Mouse (Mus musculus) myocyte (in vitro differentiated cells): ENCODE data around the gene 1600002K03Rik. TPM values are rescaled to one million over a fixed set of nuclear protein-coding genes. Genes with fewer than 3 reads are reported as not detected.

Experiments
- H3K27me3 ChIP-seq: one replicate; pipeline ENCODE4 v1.6.1; 2011; ENCODE audit not compliant: control insufficient read depth, insufficient read depth, insufficient read length
- H3K36me3 ChIP-seq: one replicate; pipeline ENCODE4 v1.6.1; 2011; ENCODE audit not compliant: control insufficient read depth, insufficient read depth
- H3K4me2 ChIP-seq: one replicate; pipeline ENCODE4 v1.6.1; 2011; ENCODE audit warnings: low read depth, control low read depth
- H3K4me3 ChIP-seq: one replicate; pipeline ENCODE4 v1.5.1; 2011; ENCODE audit warnings: mild to moderate bottlenecking, control low read depth, moderate library complexity
- H3K79me2 ChIP-seq: one replicate; pipeline ENCODE4 v1.6.1; 2011; ENCODE audit not compliant: control insufficient read depth, insufficient read depth
- H3ac ChIP-seq: one replicate; pipeline ENCODE4 v1.6.1; 2011; ENCODE audit not compliant: control insufficient read depth, insufficient read length
- CEBPB ChIP-seq: IDR thresholded peaks from 2 replicates; pipeline ENCODE4 v1.6.1; 2011; ENCODE audit warnings: mild to moderate bottlenecking, moderate library complexity; ENCODE audit not compliant: poor library complexity, insufficient read depth, severe bottlenecking
- E2F4 ChIP-seq: IDR thresholded peaks from one replicate; pipeline ENCODE4 v1.6.1; 2011; ENCODE audit warnings: mild to moderate bottlenecking, control low read depth, moderate library complexity; ENCODE audit not compliant: insufficient read depth
- MYOD1 ChIP-seq, 3 experiments: IDR thresholded peaks; one replicate each; pipeline ENCODE4 v1.6.1; 2011; ENCODE audit warnings: control low read depth in 2 of 3, low read depth in 2 of 3, mild to moderate bottlenecking in 2 of 3, moderate library complexity in 1 of 3; ENCODE audit not compliant: insufficient read length in 2 of 3, control insufficient read depth in 1 of 3
- MYOG ChIP-seq, 3 experiments: IDR thresholded peaks; one replicate each; pipeline ENCODE4 v1.6.1; 2011; ENCODE audit warnings: control low read depth in 2 of 3, low read depth in 2 of 3, mild to moderate bottlenecking in 2 of 3; ENCODE audit not compliant: insufficient read length in 2 of 3, control insufficient read depth in 1 of 3, insufficient read depth in 1 of 3
- POLR2A ChIP-seq: IDR thresholded peaks from one replicate; pipeline ENCODE4 v1.6.1; 2011; ENCODE audit warnings: low read depth, mild to moderate bottlenecking, control low read depth, moderate library complexity; ENCODE audit not compliant: insufficient read length
- POLR2AphosphoS2 ChIP-seq: IDR thresholded peaks from one replicate; pipeline ENCODE4 v1.6.1; 2011; ENCODE audit warnings: low read depth, control low read depth; ENCODE audit not compliant: insufficient read length
- REST ChIP-seq: IDR thresholded peaks from one replicate; pipeline ENCODE4 v1.6.1; 2011; ENCODE audit warnings: mild to moderate bottlenecking, control low read depth, moderate library complexity; ENCODE audit not compliant: insufficient read depth, insufficient read length
- SRF ChIP-seq: IDR thresholded peaks from one replicate; pipeline ENCODE4 v1.6.1; 2011; ENCODE audit warnings: low read depth; ENCODE audit not compliant: control insufficient read depth, insufficient read length
- TCF12 ChIP-seq: IDR thresholded peaks from one replicate; pipeline ENCODE4 v1.6.1; 2011; ENCODE audit warnings: mild to moderate bottlenecking, control low read depth; ENCODE audit not compliant: poor library complexity, insufficient read depth, severe bottlenecking
- USF1 ChIP-seq: IDR thresholded peaks from one replicate; pipeline ENCODE4 v1.6.1; 2011; ENCODE audit warnings: low read depth, mild to moderate bottlenecking, control low read depth, moderate library complexity
- polyA plus RNA-seq: library from polyadenylated mRNA; unstranded; fragments of >200 nt; fragmentation: generic; extraction: Trizol; gene quantifications from one replicate; pipeline ENCODE4 v1.2.1, GENCODE M21; 2012; ENCODE audit warnings: missing spikeins

The 1600002K03Rik gene
- polyA plus RNA-seq, 1 experiment: 23.5 TPM

DNA sequence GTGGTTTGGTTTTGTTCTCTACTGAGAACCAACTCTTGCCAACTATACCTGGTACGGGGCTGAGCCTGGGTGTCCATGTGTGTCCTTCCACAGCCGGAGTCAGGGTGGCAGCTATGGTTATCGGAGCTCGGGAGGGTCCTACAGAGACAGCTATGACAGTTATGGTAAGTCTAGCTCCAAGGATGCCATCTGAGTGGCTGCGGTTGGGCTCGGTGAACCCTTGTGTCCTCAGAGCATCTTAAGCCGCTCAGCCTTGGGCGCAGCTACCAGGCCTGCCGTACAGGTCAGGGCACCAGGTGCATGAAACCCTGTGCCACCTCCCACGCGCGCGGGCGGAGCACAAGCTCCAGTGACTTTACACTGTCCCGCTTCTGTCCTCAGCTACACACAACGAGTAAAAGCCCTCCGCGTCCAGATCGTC lies 2.1 kb upstream of the 1600002K03Rik start:
- Histone ChIP-seq H3ac (no peak overlapping the region), H3K36me3 (peaks cover 6% of the 10 kb centered on the region), H3K4me3 (no peak overlapping the region), H3K79me2 (peaks cover 20% of the 10 kb centered on the region), H3K4me2 (no peak overlapping the region), H3K27me3 (no peaks in the 10 kb centered on the region)
- TF ChIP-seq POLR2A: peak; percentile 19
- TF ChIP-seq POLR2AphosphoS2: no peak

- Histone ChIP-seq H3K36me3 (peaks cover 6% of the 10 kb centered on the region), H3K79me2 (peaks cover 20% of the 10 kb centered on the region), H3ac (no peak overlapping the region), H3K27me3 (no peaks in the 10 kb centered on the region), H3K4me2 (no peak overlapping the region), H3K4me3 (no peak overlapping the region)
- TF ChIP-seq TCF12: no peak
Observed at GRCm38 (mm10) chr10:80171252-80171651, 1.5 kb upstream of the 1600002K03Rik start.

DNA sequence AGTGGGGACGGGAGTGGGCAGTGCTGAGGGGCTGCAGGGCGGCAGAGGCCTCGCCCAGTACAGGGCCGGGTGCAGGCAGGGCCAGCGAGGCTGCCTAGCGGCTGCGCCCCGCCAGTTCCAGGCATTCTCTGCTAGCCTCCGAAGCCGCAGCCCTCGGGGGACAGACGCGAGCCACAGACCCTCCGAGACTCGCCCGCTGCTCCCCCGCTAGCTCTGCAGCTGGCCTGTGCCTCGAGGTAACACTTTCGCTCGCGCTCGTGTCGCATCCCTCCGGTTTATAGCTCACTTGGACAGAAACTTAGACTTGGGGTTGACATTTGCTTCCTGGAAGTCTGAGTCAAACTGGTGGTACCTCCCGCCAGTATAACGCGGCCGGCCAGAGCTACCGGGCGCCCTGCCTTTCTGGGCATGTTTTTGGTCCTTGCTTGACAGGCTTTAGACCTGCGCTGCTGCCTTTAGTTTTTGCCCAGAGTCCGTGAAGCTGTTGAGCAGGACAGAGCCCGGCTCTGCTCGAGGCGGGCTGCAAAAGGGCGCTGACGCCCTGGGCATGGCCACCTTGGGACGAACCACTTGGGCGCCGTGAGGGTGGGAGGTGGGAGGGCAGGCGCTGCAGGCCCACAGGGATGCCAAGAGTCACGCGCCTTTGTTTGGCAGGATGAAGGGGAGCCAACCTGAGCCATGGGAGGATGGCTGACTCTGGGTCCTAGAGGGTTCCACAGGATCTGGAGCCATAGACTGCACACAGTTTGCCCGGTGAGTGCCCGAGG lies 801 bp upstream of the 1600002K03Rik start:
- no peaks in the 10 kb centered on the region for H3K27me3 ChIP-seq
- peaks cover 6% of the 10 kb centered on the region for H3K36me3 ChIP-seq
- peak overlapping the region; percentile 75 for H3K4me2 ChIP-seq
- H3ac ChIP-seq: peak overlapping the region; percentile 1
- TF ChIP-seq POLR2A (peak; percentile 12), POLR2AphosphoS2 (peak; percentile 52), MYOG (IDR thresholded peaks at IDR 0.05; ENCODE audit: control insufficient read depth in 1 of 3, insufficient read depth in 1 of 3, insufficient read length in 2 of 3, low read depth in 2 of 3) (no peak)
- peak overlapping the region; percentile 33 for H3K4me3 ChIP-seq
- peaks cover 20% of the 10 kb centered on the region for H3K79me2 ChIP-seq

DNA sequence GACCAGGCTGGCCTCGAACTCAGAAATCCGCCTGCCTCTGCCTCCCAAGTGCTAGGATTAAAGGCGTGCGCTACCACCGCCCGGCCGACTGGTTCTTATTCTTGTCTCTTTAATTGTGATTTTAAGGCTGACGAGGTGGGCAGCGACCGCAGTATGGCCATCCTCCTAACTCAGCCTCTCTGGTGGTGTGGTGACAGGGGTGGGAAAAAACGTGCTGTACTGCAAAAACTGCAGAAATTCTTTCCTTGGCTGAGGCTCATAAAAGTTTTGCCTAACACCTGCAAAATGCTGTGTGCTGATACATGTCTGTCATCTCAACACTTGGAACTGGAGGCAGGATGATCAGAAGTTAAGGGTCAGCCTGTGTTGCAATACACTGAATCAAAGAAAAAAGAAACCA lies 614 bp downstream of the 1600002K03Rik start:
- Histone ChIP-seq H3K27me3 (no peaks in the 10 kb centered on the region), H3K36me3 (peaks cover 6% of the 10 kb centered on the region), H3K79me2 (peaks cover 18% of the 10 kb centered on the region), H3K4me3 (peak overlapping the region; percentile 33), H3ac (peak overlapping the region; percentile 3), H3K4me2 (peak overlapping the region; percentile 75)
- TF ChIP-seq CEBPB (no peak), MYOD1 (IDR thresholded peaks at IDR 0.05; ENCODE audit: control insufficient read depth in 1 of 3, insufficient read length in 2 of 3, low read depth in 2 of 3) (no peak), REST (no peak)

DNA sequence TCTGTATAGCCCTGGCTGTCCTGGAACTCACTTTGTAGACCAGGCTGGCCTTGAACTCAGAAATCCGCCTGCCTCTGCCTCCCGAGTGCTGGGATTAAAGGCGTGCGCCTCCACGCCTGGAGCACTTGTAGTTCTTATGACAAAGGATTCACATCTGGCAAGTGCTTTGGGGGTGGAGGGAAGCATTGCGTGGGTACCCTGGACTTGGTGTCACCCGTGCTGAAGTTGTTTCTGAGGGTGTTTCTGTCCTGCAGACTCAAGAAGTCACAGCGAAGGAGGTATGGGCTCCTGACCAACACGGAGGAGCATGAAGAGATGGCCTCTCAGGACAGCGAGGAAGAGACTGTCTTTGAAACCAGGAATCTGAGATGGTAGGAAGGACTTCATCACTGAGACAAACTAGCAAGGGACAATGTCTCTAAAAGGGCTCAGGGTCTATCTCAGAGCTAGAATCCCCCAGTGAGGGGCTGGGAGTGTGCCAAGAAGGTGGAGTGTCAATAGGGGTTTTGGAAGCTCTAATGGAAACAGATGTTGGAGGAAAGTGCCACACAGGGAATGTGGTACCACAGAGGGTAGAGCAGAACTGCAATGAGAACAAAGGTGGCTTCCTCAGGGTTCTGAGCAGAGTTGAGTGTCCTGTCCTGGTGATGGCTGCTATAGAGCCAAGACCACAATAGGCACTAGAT lies 1.4 kb downstream of the 1600002K03Rik start:
- peaks cover 6% of the 10 kb centered on the region for H3K36me3 ChIP-seq
- TF ChIP-seq USF1 (no peak), MYOG (IDR thresholded peaks at IDR 0.05; ENCODE audit: control insufficient read depth in 1 of 3, insufficient read depth in 1 of 3, insufficient read length in 2 of 3, low read depth in 2 of 3) (no peak), SRF (no peak), E2F4 (no peak)
- no peaks in the 10 kb centered on the region for H3K27me3 ChIP-seq
- peak overlapping the region; percentile 33 for H3K4me3 ChIP-seq
- no peak overlapping the region for H3ac ChIP-seq
- no peak overlapping the region for H3K4me2 ChIP-seq
- peaks cover 11% of the 10 kb centered on the region for H3K79me2 ChIP-seq

GRCm38 (mm10) chr10:80174705-80175104 lies 2.0 kb downstream of the 1600002K03Rik start:
- no peak overlapping the region for H3K4me3 ChIP-seq

More at GRCm38 (mm10) chr10:80174705-80175104, 2.0 kb downstream of the 1600002K03Rik start:
- H3K4me2 ChIP-seq: no peak overlapping the region
- H3ac ChIP-seq: no peak overlapping the region
- peaks cover 6% of the 10 kb centered on the region for H3K36me3 ChIP-seq
- no peaks in the 10 kb centered on the region for H3K27me3 ChIP-seq
- peaks cover 5% of the 10 kb centered on the region for H3K79me2 ChIP-seq
- TF ChIP-seq REST: no peak
